Mouse (Mus musculus) brain, embryonic 14.5 days (tissue): ENCODE results near the gene Ttc3. TPM values are rescaled to one million over a fixed set of nuclear protein-coding genes. Genes with fewer than 3 reads are reported as not detected.

Experiments
- DNase-seq: peaks from one replicate; pipeline ENCODE4 v3.0.0-alpha.2; 2011; ENCODE audit warnings: low read depth
- CTCF ChIP-seq: fragments of 200-500 bp; IDR thresholded peaks from 2 replicates; pipeline ENCODE4 v1.5.1; 2012; ENCODE audit warnings: inconsistent platforms, mild to moderate bottlenecking, moderate library complexity, borderline replicate concordance; ENCODE audit not compliant: insufficient read depth, insufficient read length; ENCODE audit errors: extremely low read depth
- POLR2A ChIP-seq: fragments of 200-500 bp; IDR thresholded peaks from 2 replicates; pipeline ENCODE4 v1.6.1; 2012; ENCODE audit warnings: mild to moderate bottlenecking, inconsistent platforms, borderline replicate concordance; ENCODE audit not compliant: poor library complexity, insufficient read depth, insufficient read length, severe bottlenecking; ENCODE audit errors: extremely low read depth
- polyA plus RNA-seq: library from polyadenylated mRNA; depleted of rRNA; stranded (reverse); fragments of >200 nt; gene quantifications from 2 replicates; pipeline ENCODE4 v1.2.3, GENCODE M21; 2012

Ttc3 gene
- polyA plus RNA-seq, 1 experiment = 425 TPM

- no peak for TF ChIP-seq CTCF
- no peak for TF ChIP-seq POLR2A
- DNase-seq = peak; percentile 7
These were observed 31.2 kb downstream of the Ttc3 start for GRCm38 (mm10) chr16:94401636-94402035.

GRCm38 (mm10) chr16:94402185-94402584 is 31.8 kb downstream of the Ttc3 start:
- TF ChIP-seq POLR2A (no peak), CTCF (no peak)
- DNase-seq = peak; percentile 19

- TF ChIP-seq POLR2A = no peak
- TF ChIP-seq CTCF = no peak
- DNase-seq = no peak
These were observed 40.9 kb downstream of the Ttc3 start for GRCm38 (mm10) chr16:94411287-94411686.

- TF ChIP-seq CTCF = no peak
- TF ChIP-seq POLR2A = no peak
- DNase-seq = no peak
These were observed 41.8 kb downstream of the Ttc3 start for GRCm38 (mm10) chr16:94412198-94412597.

GRCm38 (mm10) chr16:94412760-94413159 is 42.3 kb downstream of the Ttc3 start:
- no peak for TF ChIP-seq POLR2A
- TF ChIP-seq CTCF = no peak
- no peak for DNase-seq

- TF ChIP-seq POLR2A (no peak), CTCF (no peak)
- DNase-seq = no peak
These were observed 43.7 kb downstream of the Ttc3 start for GRCm38 (mm10) chr16:94414151-94414550.

- peak; percentile 43; the same call in 1 of the 2 replicates for TF ChIP-seq CTCF
- no peak for TF ChIP-seq POLR2A
- DNase-seq = no peak
These were observed 50.1 kb downstream of the Ttc3 start for GRCm38 (mm10) chr16:94420498-94420897.

- DNase-seq = no peak
- no peak for TF ChIP-seq POLR2A
- no peak for TF ChIP-seq CTCF
These were observed 58.5 kb downstream of the Ttc3 start for GRCm38 (mm10) chr16:94428948-94429347.

- peak; percentile 20 for DNase-seq
- TF ChIP-seq CTCF = no peak
- TF ChIP-seq POLR2A = no peak
These were observed 65.2 kb downstream of the Ttc3 start for GRCm38 (mm10) chr16:94435495-94436234.

GRCm38 (mm10) chr16:94436801-94437200 is 66.4 kb downstream of the Ttc3 start:
- DNase-seq = no peak
- TF ChIP-seq CTCF (no peak), POLR2A (no peak)

GRCm38 (mm10) chr16:94441361-94441760 is 70.9 kb downstream of the Ttc3 start:
- no peak for TF ChIP-seq POLR2A
- no peak for TF ChIP-seq CTCF
- DNase-seq = no peak

- DNase-seq = no peak
- no peak for TF ChIP-seq POLR2A
- TF ChIP-seq CTCF = no peak
These were observed 78.7 kb downstream of the Ttc3 start for GRCm38 (mm10) chr16:94449151-94449550.
